Mouse (Mus musculus): ENCODE data around the gene Rnf224. TPM values are rescaled to one million over a fixed set of nuclear protein-coding genes. Genes with fewer than 3 reads are reported as not detected.

Gene Rnf224
- polyA plus RNA-seq, 1 experiment from 2014 or later: not detected

DNA sequence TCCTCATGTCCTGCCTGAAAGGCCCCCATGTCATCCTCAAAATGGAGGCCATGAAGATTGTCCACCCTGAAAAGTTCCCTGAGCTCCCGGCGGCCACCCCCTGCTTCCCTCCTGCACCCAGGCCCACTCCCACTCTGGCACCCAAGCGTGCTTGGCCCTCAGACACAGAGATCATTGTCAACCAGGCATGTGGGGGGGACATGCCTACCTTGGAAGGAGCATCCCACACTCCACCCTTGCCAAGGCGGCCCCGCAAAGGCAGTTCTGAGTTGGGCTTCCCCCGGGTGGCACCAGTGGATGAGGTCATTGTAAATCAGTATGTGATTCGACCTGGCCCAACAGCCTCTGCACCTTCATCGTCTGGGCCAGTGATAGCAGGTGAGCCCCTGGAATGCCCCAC is 6.8 kb upstream of the Rnf224 start:
- H3K9ac ChIP-seq (ENCODE audit: low read length): no peak overlapping the region
- H3K27me3 ChIP-seq (ENCODE audit: control insufficient read depth, insufficient read depth, low read length): peaks cover 19% of the 10 kb centered on the region
- WGBS: 78% methylated on average over 8 of the region's 8 CpGs
- peaks cover 18% of the 10 kb centered on the region for H3K4me1 ChIP-seq (ENCODE audit: control insufficient read depth, insufficient read depth, low read length)
- DNase-seq (ENCODE audit: low spot score): no peak
- no peaks in the 10 kb centered on the region; the same call in 1 of the 2 replicates for H3K36me3 ChIP-seq (ENCODE audit: control insufficient read depth, insufficient read depth, low read length)
- H3K4me2 ChIP-seq (ENCODE audit: low read depth): peak overlapping the region; percentile 98; the same call in 1 of the 2 replicates
- no peak for ATAC-seq (ENCODE audit: insufficient read depth, low FRiP score, low TSS enrichment)
- H3K4me3 ChIP-seq (ENCODE audit: low read depth, low read length): 0 out of 2 replicates have a peak overlapping the region, but pooled peaks have one; percentile 54
- no peaks in the 10 kb centered on the region for H3K9me3 ChIP-seq (ENCODE audit: control insufficient read depth, low read length)
- H3K27ac ChIP-seq (ENCODE audit: low read depth, low read length): no peak overlapping the region

DNA sequence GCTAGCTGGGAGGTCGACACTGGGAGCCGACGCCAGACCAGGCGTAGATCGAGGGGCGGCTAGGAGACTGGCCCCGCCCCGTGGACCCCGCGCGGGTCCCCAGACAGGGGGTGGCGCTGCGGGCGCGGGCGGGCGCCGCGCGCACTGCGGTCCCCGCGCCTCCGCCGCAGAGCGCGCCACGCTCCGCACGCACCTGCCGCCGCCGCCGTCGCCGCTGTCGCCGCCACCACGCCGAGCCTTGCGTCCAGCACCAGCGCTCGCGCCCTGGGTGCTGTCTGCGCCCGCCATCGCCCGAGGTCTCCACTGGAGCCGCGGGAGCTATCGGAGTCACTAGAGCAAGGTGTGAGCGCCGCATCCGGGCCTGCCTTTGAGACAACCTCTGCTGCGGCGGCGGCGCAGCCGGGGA is 5.5 kb upstream of the Rnf224 start, which contains the start of the genes Rnf208 and Cysrt1:
Gene Rnf208, plus strand, starts transcription at position 155 of the 406 bp plus-strand sequence.
Gene Cysrt1, minus strand, starts transcription at position 352 of the 406 bp plus-strand sequence.
- 0 out of 2 replicates have a peak within 1 kb of the TSS, but pooled peaks have one; percentile 3 for H3K27ac ChIP-seq (ENCODE audit: low read depth, low read length)
- H3K4me1 ChIP-seq (ENCODE audit: control insufficient read depth, insufficient read depth, low read length): peaks cover 18% of the 10 kb centered on the region
- WGBS: under 1% methylated on average over 52 of the region's 59 CpGs
- H3K4me2 ChIP-seq (ENCODE audit: low read depth): peak within 1 kb of the TSS; percentile 98
- ATAC-seq (ENCODE audit: insufficient read depth, low FRiP score, low TSS enrichment) (peak; percentile 29; the same call in 1 of the 2 replicates), DNase-seq (ENCODE audit: low spot score) (peak; percentile 56)
- H3K9ac ChIP-seq (ENCODE audit: low read length): peak within 1 kb of the TSS; percentile 76
- H3K9me3 ChIP-seq (ENCODE audit: control insufficient read depth, low read length): no peaks in the 10 kb centered on the region
- no peaks in the 10 kb centered on the region for H3K36me3 ChIP-seq (ENCODE audit: control insufficient read depth, insufficient read depth, low read length)
- peaks cover 19% of the 10 kb centered on the region for H3K27me3 ChIP-seq (ENCODE audit: control insufficient read depth, insufficient read depth, low read length)
- H3K4me3 ChIP-seq (ENCODE audit: low read depth, low read length): peak within 1 kb of the TSS; percentile 54

DNA sequence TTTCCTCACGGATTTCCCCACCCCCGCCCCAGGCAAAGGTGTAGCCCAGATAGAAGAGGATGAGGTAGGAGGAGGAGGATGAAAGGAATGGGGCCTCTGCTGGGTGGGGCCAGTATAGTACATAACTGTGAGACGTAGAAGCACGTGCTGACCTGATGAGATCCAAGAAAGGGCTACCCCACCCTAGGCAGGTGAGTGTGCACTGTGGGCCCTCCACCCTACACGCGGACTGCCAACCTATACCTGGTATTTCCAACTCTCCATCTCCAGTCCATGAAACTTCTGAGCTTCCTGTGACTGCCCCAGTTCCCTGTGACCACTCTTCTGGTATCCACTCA is 4.8 kb upstream of the Rnf224 start:
- no peak for DNase-seq (ENCODE audit: low spot score)
- Histone ChIP-seq H3K4me1 (ENCODE audit: control insufficient read depth, insufficient read depth, low read length) (peaks cover 18% of the 10 kb centered on the region), H3K27me3 (ENCODE audit: control insufficient read depth, insufficient read depth, low read length) (peaks cover 19% of the 10 kb centered on the region), H3K4me3 (ENCODE audit: low read depth, low read length) (peak overlapping the region; percentile 54), H3K9me3 (ENCODE audit: control insufficient read depth, low read length) (no peaks in the 10 kb centered on the region), H3K4me2 (ENCODE audit: low read depth) (peak overlapping the region; percentile 98), H3K36me3 (ENCODE audit: control insufficient read depth, insufficient read depth, low read length) (no peaks in the 10 kb centered on the region), H3K9ac (ENCODE audit: low read length) (peak overlapping the region; percentile 44; the same call in 1 of the 2 replicates), H3K27ac (ENCODE audit: low read depth, low read length) (no peak overlapping the region)
- no peak for ATAC-seq (ENCODE audit: insufficient read depth, low FRiP score, low TSS enrichment)
- WGBS: 24% methylated on average over 6 of the region's 6 CpGs

DNA sequence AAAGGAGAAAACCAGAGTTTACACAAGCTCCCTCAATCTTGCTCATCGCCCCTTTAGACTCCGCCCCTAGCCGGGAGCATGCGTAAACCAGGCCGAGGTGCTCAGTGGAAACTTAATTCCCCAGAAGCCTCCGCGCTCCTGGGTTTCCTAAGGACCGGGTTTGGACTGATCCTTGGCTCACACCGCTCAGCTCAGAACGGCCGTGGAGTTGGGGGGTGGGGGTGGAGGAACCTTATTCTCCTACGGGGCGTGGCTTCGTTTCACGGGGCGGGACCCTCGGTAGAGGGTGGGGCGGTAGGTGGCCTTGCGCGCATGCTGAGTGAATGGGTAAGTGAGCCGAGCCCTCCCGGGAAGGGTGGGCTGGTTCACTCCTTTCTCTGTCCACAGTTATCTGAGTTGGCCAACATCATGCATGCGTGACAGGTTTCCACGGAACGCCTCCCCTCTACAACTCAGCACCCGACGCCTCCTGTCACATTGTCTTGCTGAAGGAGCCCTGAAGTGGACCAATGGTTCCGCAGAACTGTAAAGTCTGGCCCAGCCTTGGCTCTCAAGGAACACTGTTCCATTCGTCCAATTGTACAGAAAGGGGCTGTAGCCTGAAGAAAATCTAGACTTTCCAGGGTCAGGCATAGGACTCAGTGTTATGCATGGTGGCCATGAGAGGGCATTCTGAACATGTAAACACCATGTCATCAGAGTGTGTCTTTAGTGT is 4.3 kb upstream of the Rnf224 start:
- Histone ChIP-seq H3K27ac (ENCODE audit: low read depth, low read length) (0 out of 2 replicates have a peak overlapping the region, but pooled peaks have one; percentile 3), H3K4me3 (ENCODE audit: low read depth, low read length) (peak overlapping the region; percentile 37), H3K4me1 (ENCODE audit: control insufficient read depth, insufficient read depth, low read length) (peaks cover 18% of the 10 kb centered on the region), H3K9me3 (ENCODE audit: control insufficient read depth, low read length) (no peaks in the 10 kb centered on the region), H3K9ac (ENCODE audit: low read length) (peak overlapping the region; percentile 44), H3K36me3 (ENCODE audit: control insufficient read depth, insufficient read depth, low read length) (no peaks in the 10 kb centered on the region), H3K27me3 (ENCODE audit: control insufficient read depth, insufficient read depth, low read length) (peaks cover 19% of the 10 kb centered on the region), H3K4me2 (ENCODE audit: low read depth) (peak overlapping the region; percentile 98)
- ATAC-seq (ENCODE audit: insufficient read depth, low FRiP score, low TSS enrichment) (peak; percentile 70), DNase-seq (ENCODE audit: low spot score) (peak; percentile 75)
- under 1% methylated on average over 29 of the region's 29 CpGs for WGBS

DNA sequence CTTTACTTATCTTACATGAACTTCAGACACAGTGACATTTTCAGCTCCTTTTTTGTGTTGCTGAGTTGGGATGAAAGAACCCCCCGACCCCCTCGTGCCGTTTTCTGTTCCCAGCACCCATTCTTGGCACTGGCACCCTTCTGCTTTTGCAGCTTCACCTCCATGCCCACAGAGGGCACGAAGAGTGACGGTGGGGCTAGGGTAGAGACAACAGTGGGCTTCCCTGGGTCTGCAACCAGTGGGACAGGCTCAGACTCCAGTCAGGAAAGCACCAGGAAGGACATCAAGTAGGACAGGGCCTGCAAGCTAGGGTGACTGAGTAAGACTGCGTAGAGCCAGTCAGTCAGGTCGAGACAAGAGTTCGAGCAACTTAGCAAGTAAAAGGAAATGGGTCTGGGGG is 3.7 kb upstream of the Rnf224 start:
- H3K9ac ChIP-seq (ENCODE audit: low read length): no peak overlapping the region
- no peaks in the 10 kb centered on the region for H3K9me3 ChIP-seq (ENCODE audit: control insufficient read depth, low read length)
- H3K36me3 ChIP-seq (ENCODE audit: control insufficient read depth, insufficient read depth, low read length): no peaks in the 10 kb centered on the region
- DNase-seq (ENCODE audit: low spot score): no peak
- WGBS: 51% methylated on average over 8 of the region's 8 CpGs
- no peak overlapping the region for H3K27ac ChIP-seq (ENCODE audit: low read depth, low read length)
- H3K4me3 ChIP-seq (ENCODE audit: low read depth, low read length): no peak overlapping the region
- H3K4me2 ChIP-seq (ENCODE audit: low read depth): peak overlapping the region; percentile 98
- peaks cover 19% of the 10 kb centered on the region for H3K27me3 ChIP-seq (ENCODE audit: control insufficient read depth, insufficient read depth, low read length)
- ATAC-seq (ENCODE audit: insufficient read depth, low FRiP score, low TSS enrichment): 0 out of 2 replicates have a peak, but pooled peaks have one; percentile 1
- H3K4me1 ChIP-seq (ENCODE audit: control insufficient read depth, insufficient read depth, low read length): peaks cover 18% of the 10 kb centered on the region

DNA sequence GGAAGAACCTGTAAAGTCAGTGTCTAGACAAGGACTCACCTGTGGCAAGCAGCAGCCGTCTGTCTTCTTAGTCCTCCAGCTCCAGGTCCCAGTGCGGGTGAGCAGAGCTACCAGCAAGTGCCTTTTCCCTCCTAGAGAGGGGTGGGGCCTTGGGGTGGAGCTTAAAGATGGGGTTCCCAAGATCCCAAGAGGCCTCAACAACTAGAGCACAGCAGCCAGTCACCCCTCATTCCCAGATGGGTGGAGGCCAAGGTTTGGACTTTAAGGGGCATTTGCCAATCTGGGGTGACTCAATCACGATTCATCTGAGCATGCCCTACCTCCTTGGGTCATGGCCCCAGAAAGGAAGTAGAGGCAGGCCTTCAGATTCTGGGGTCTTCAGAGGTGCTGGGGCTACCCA is 3.2 kb upstream of the Rnf224 start:
- no peaks in the 10 kb centered on the region for H3K36me3 ChIP-seq (ENCODE audit: control insufficient read depth, insufficient read depth, low read length)
- H3K27ac ChIP-seq (ENCODE audit: low read depth, low read length): no peak overlapping the region
- DNase-seq (ENCODE audit: low spot score): no peak
- no peak for ATAC-seq (ENCODE audit: insufficient read depth, low FRiP score, low TSS enrichment)
- no peak overlapping the region for H3K4me2 ChIP-seq (ENCODE audit: low read depth)
- H3K4me1 ChIP-seq (ENCODE audit: control insufficient read depth, insufficient read depth, low read length): peaks cover 18% of the 10 kb centered on the region
- no peak overlapping the region for H3K4me3 ChIP-seq (ENCODE audit: low read depth, low read length)
- H3K9me3 ChIP-seq (ENCODE audit: control insufficient read depth, low read length): no peaks in the 10 kb centered on the region
- H3K27me3 ChIP-seq (ENCODE audit: control insufficient read depth, insufficient read depth, low read length): peaks cover 19% of the 10 kb centered on the region
- no peak overlapping the region for H3K9ac ChIP-seq (ENCODE audit: low read length)
- 79% methylated on average over 3 of the region's 3 CpGs for WGBS

DNA sequence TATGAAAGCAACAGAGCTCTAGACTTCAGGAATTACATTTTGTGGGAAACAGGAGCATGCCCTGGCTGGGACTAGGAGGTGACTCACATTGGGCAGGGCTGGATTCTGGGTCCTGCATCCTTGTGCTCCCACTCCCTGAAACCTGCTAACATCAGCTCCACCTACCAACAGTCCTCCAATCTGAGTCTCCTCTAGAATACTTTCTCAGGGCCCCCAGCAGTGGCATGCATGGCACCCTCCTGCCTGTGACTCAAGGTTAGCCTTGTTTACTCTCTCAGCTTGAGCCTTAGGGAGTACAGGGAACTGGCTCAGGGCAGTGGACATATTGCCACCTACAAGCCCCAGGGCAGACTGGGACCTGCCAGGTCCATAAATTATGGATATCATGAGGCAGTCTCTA is 1.5 kb upstream of the Rnf224 start:
- H3K36me3 ChIP-seq (ENCODE audit: control insufficient read depth, insufficient read depth, low read length): no peaks in the 10 kb centered on the region
- no peak overlapping the region for H3K4me3 ChIP-seq (ENCODE audit: low read depth, low read length)
- DNase-seq (ENCODE audit: low spot score) (no peak), ATAC-seq (ENCODE audit: insufficient read depth, low FRiP score, low TSS enrichment) (no peak)
- H3K9me3 ChIP-seq (ENCODE audit: control insufficient read depth, low read length): no peaks in the 10 kb centered on the region
- peaks cover 18% of the 10 kb centered on the region for H3K4me1 ChIP-seq (ENCODE audit: control insufficient read depth, insufficient read depth, low read length)
- H3K9ac ChIP-seq (ENCODE audit: low read length): no peak overlapping the region
- no peak overlapping the region for H3K27ac ChIP-seq (ENCODE audit: low read depth, low read length)
- peaks cover 19% of the 10 kb centered on the region for H3K27me3 ChIP-seq (ENCODE audit: control insufficient read depth, insufficient read depth, low read length)
- H3K4me2 ChIP-seq (ENCODE audit: low read depth): no peak overlapping the region

DNA sequence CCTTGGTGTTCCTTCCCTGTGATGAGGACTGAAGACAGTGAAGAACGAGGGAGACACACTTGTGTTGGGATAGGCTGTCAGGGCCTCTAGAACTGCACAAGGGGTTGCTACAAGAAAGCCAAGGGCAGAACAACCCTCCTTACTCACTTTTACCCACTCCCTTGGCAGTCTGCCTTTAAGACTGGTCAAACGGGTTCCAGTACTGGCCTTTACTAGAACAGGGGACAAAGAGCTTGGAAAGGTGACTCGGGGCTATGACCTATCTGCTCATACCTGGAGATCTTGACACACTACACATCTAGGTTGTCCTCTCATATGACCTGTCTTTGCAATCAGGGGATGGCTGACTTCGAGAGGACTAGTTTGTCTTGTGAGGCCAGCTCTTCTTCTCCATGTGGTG is 935 bp upstream of the Rnf224 start:
- H3K4me1 ChIP-seq (ENCODE audit: control insufficient read depth, insufficient read depth, low read length): peaks cover 14% of the 10 kb centered on the region
- H3K36me3 ChIP-seq (ENCODE audit: control insufficient read depth, insufficient read depth, low read length): no peaks in the 10 kb centered on the region
- H3K4me2 ChIP-seq (ENCODE audit: low read depth): no peak overlapping the region
- no peak overlapping the region for H3K9ac ChIP-seq (ENCODE audit: low read length)
- 71% methylated on average over 4 of the region's 4 CpGs for WGBS
- no peak overlapping the region for H3K4me3 ChIP-seq (ENCODE audit: low read depth, low read length)
- peaks cover 14% of the 10 kb centered on the region for H3K27me3 ChIP-seq (ENCODE audit: control insufficient read depth, insufficient read depth, low read length)
- ATAC-seq (ENCODE audit: insufficient read depth, low FRiP score, low TSS enrichment) (no peak), DNase-seq (ENCODE audit: low spot score) (no peak)
- no peaks in the 10 kb centered on the region for H3K9me3 ChIP-seq (ENCODE audit: control insufficient read depth, low read length)
- no peak overlapping the region for H3K27ac ChIP-seq (ENCODE audit: low read depth, low read length)

Data from neural tube, embryonic 11.5 days (tissue).